Mouse (Mus musculus): ENCODE results near the gene Spata25. TPM values are rescaled to one million over a fixed set of nuclear protein-coding genes. Genes with fewer than 3 reads are reported as not detected.
A peak's percentile ranks its signal among the peaks of the same experiment; 100 is the strongest.

Spata25 gene
- polyA plus RNA-seq, 1 experiment from 2014 or later: not detected

DNA sequence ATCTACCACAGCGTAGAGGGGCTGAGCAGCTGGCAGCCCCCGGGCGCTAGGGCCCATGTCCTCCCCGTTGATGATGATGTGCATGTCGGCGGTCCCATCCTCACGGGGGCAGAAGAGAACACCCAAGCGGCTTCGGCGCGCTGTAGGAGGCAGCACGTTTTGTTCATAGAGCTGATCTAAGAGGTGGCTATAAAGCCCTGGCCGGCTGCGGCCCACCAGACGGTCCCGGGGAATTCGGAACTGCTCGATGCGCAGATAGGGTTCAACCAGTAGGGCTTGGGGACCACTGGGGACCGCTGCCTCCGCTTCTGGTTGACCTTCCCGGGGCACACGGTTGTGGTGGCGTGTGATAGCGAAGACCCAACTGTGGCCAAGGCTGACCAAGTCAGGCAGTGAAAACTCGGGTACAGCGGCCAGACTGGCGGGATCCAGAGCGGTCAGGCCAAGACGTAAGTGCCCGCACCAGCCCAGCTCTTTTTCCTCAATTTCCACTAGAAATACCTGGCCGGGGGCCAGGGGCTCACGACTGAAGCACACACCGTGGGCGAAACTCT lies 4.5 kb upstream of the Spata25 start, which contains the start of gene Ctsa:
Gene Ctsa (plus strand): TSS at position 126 of the 554 bp plus-strand sequence.
- Histone ChIP-seq H3K27me3 (ENCODE audit: control insufficient read depth, insufficient read depth, low read length) (no peaks in the 10 kb centered on the region), H3K9ac (ENCODE audit: low read length) (peak within 1 kb of the TSS; percentile 89), H3K4me3 (ENCODE audit: low read length) (peak within 1 kb of the TSS; percentile 75), H3K9me3 (replicated peaks; ENCODE audit: control insufficient read depth, low read length) (no peaks in the 10 kb centered on the region), H3K4me1 (ENCODE audit: control insufficient read depth, insufficient read depth, low read length) (peaks cover 15% of the 10 kb centered on the region), H3K36me3 (ENCODE audit: control insufficient read depth, insufficient read depth) (peaks cover 18% of the 10 kb centered on the region), H3K4me2 (ENCODE audit: low read depth, low read length) (peak within 1 kb of the TSS; percentile 97), H3K27ac (ENCODE audit: low read length) (peak within 1 kb of the TSS; percentile 99)
- ATAC-seq (replicated peaks; ENCODE audit: extremely low read depth, insufficient read depth, low FRiP score): peak; percentile 79
- WGBS: under 1% methylated on average over 35 of the region's 35 CpGs

DNA sequence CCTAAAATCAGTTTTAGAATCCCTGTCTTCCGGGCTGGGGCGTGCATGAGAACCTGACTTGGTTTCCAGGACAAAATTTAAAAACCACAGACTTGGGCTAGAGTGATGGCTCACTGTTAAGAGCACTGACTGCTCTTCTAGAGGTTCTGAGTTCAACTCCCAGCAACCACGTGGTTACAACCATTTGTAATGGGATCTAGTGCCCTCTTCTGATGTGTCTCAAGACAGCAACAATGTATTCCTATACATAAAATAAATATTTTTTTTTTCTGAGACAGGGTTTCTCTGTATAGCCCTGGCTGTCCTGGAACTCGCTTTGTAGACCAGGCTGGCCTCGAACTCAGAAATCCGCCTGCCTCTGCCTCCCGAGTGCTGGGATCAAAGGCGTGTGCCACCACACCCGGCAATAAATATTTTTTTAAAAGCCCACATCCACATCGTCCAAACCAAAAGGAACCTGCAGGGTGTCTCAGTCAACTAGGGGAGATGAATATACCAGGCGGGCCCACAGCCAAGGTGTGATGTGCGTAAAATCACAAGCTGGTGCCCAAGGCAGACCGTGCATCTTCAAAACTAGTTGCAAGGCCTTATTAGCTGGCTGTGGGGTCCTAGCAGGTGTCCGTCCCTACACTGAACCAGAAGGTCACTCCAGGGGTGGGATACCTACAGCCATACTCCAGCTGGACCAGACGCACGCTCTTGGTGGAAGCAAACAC lies 3.9 kb upstream of the Spata25 start:
- H3K4me3 ChIP-seq (ENCODE audit: low read length): peak overlapping the region; percentile 75
- peak overlapping the region; percentile 89 for H3K9ac ChIP-seq (ENCODE audit: low read length)
- ATAC-seq (replicated peaks; ENCODE audit: extremely low read depth, insufficient read depth, low FRiP score): no peak
- peaks cover 15% of the 10 kb centered on the region for H3K4me1 ChIP-seq (ENCODE audit: control insufficient read depth, insufficient read depth, low read length)
- H3K27ac ChIP-seq (ENCODE audit: low read length): peak overlapping the region; percentile 99
- no peaks in the 10 kb centered on the region for H3K9me3 ChIP-seq (replicated peaks; ENCODE audit: control insufficient read depth, low read length)
- WGBS: 55% methylated on average over 16 of the region's 16 CpGs
- H3K27me3 ChIP-seq (ENCODE audit: control insufficient read depth, insufficient read depth, low read length): no peaks in the 10 kb centered on the region
- H3K36me3 ChIP-seq (ENCODE audit: control insufficient read depth, insufficient read depth): peaks cover 18% of the 10 kb centered on the region
- H3K4me2 ChIP-seq (ENCODE audit: low read depth, low read length): peak overlapping the region; percentile 97

DNA sequence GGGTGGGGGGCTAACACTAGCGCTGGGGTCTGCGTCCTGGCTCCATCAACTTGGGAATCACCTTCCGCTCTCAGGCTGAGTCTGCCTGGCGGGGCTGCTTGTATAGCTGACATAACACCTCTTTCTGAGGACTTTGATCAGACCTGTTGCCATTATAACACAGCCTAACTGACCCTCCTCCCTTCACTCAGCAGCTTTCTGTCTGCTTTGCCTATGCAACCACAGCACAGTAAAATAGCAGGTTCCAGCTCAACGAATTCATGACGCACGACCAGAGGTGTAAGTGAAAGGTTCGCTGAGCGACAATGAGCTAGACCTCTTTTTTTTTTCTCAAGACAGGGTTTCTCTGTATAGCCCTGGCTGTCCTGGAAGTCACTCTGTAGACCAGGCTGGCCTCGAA lies 2.7 kb upstream of the Spata25 start:
- Histone ChIP-seq H3K27me3 (ENCODE audit: control insufficient read depth, insufficient read depth, low read length) (no peaks in the 10 kb centered on the region), H3K4me2 (ENCODE audit: low read depth, low read length) (no peak overlapping the region), H3K27ac (ENCODE audit: low read length) (no peak overlapping the region), H3K4me1 (ENCODE audit: control insufficient read depth, insufficient read depth, low read length) (peaks cover 15% of the 10 kb centered on the region), H3K9ac (ENCODE audit: low read length) (no peak overlapping the region), H3K9me3 (replicated peaks; ENCODE audit: control insufficient read depth, low read length) (no peaks in the 10 kb centered on the region), H3K36me3 (ENCODE audit: control insufficient read depth, insufficient read depth) (peaks cover 15% of the 10 kb centered on the region), H3K4me3 (ENCODE audit: low read length) (no peak overlapping the region)
- ATAC-seq (replicated peaks; ENCODE audit: extremely low read depth, insufficient read depth, low FRiP score): no peak
- 82% methylated on average over 10 of the region's 10 CpGs for WGBS

DNA sequence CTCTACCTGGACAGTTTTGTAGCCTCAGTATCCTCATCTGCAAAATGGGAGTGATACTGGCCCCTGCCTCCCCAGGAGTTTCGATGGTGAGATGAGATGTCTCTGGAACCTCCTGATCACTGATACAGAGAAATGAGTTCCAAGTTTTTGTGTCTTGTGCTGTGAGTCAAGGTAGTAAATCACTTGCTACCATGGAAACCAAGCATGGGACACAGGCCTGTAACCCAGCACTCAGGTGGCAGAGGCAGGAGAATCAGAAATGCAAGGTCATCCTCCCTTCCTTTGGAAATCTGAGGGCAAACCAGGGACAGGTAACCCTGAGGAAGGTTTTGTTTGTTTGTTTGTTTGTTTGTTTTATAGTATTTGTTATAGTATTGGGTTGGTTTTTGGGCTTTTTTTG lies 753 bp upstream of the Spata25 start:
- no peak for ATAC-seq (replicated peaks; ENCODE audit: extremely low read depth, insufficient read depth, low FRiP score)
- Histone ChIP-seq H3K4me3 (ENCODE audit: low read length) (no peak overlapping the region), H3K4me2 (ENCODE audit: low read depth, low read length) (no peak overlapping the region), H3K9ac (ENCODE audit: low read length) (no peak overlapping the region), H3K27ac (ENCODE audit: low read length) (no peak overlapping the region), H3K9me3 (replicated peaks; ENCODE audit: control insufficient read depth, low read length) (no peaks in the 10 kb centered on the region), H3K36me3 (ENCODE audit: control insufficient read depth, insufficient read depth) (peaks cover 25% of the 10 kb centered on the region), H3K4me1 (ENCODE audit: control insufficient read depth, insufficient read depth, low read length) (peaks cover 3% of the 10 kb centered on the region), H3K27me3 (ENCODE audit: control insufficient read depth, insufficient read depth, low read length) (no peaks in the 10 kb centered on the region)
- WGBS: 97% methylated on average over 1 of the region's 1 CpGs

DNA sequence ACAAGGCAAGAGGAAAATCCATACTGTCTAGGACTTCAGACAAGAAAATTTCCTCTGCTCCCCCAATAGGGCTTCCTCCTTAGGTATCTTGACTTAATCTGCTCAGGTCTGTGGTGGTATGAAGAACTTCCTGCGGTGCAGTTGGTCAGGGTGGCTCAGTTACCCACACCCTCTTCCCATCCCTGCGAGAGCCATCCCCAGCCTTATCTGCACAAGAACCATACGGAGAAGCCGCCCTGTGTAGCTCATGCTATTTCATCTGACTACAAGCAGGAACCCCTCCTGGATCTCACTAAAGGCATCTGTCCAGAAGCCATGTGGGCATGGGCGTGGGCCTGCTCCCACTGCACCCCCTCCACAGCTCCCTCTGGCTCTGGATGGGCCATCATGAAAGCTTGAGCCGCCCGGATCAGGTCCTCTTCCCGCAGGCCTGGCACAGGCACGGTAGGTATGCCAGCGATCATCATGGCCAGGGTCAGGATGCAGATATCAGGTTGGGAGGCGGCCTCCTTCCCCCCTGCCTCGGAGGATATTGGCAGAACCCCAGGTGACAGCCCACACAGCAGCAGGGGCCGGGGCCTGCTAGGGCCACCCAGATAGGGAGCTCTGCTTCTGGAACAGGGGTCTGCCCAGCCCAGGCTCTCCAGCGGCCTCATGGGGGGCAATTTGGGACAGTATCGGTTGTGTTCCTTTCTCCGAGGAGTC lies 1.0 kb downstream of the Spata25 start:
- no peak overlapping the region for H3K4me2 ChIP-seq (ENCODE audit: low read depth, low read length)
- no peak overlapping the region for H3K4me3 ChIP-seq (ENCODE audit: low read length)
- ATAC-seq (replicated peaks; ENCODE audit: extremely low read depth, insufficient read depth, low FRiP score): no peak
- no peak overlapping the region for H3K9ac ChIP-seq (ENCODE audit: low read length)
- 75% methylated on average over 16 of the region's 16 CpGs for WGBS
- no peak overlapping the region for H3K27ac ChIP-seq (ENCODE audit: low read length)
- H3K36me3 ChIP-seq (ENCODE audit: control insufficient read depth, insufficient read depth): peaks cover 25% of the 10 kb centered on the region
- no peaks in the 10 kb centered on the region for H3K27me3 ChIP-seq (ENCODE audit: control insufficient read depth, insufficient read depth, low read length)
- H3K9me3 ChIP-seq (replicated peaks; ENCODE audit: control insufficient read depth, low read length): no peaks in the 10 kb centered on the region
- peaks cover 7% of the 10 kb centered on the region; the same call in 1 of the 2 replicates for H3K4me1 ChIP-seq (ENCODE audit: control insufficient read depth, insufficient read depth, low read length)

DNA sequence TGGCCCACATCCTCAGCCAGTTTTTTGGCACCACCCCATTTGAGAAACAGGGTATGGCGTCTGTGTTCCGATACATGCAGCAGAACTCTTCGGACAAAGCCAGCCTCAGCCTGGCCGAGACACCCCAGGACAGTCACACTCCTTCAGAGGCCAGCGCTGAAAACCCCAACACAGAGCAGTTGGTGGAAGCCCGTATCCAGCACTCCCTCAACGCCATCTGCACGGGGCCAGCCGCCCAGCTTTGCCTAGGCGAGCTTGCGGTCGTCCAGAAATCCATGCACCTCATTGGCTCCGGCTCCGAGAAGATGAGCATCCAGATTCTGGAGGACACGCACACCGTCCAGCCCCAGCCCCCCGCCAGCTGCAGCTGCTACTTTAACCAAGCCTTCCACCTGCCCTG lies 2.8 kb downstream of the Spata25 start:
- no peak overlapping the region for H3K4me3 ChIP-seq (ENCODE audit: low read length)
- H3K9me3 ChIP-seq (replicated peaks; ENCODE audit: control insufficient read depth, low read length): no peaks in the 10 kb centered on the region
- H3K4me2 ChIP-seq (ENCODE audit: low read depth, low read length): no peak overlapping the region
- H3K4me1 ChIP-seq (ENCODE audit: control insufficient read depth, insufficient read depth, low read length): peaks cover 6% of the 10 kb centered on the region; the same call in 1 of the 2 replicates
- H3K27ac ChIP-seq (ENCODE audit: low read length): no peak overlapping the region
- no peak for ATAC-seq (replicated peaks; ENCODE audit: extremely low read depth, insufficient read depth, low FRiP score)
- H3K36me3 ChIP-seq (ENCODE audit: control insufficient read depth, insufficient read depth): peaks cover 25% of the 10 kb centered on the region
- WGBS: 93% methylated on average over 17 of the region's 17 CpGs
- H3K27me3 ChIP-seq (ENCODE audit: control insufficient read depth, insufficient read depth, low read length): no peaks in the 10 kb centered on the region
- H3K9ac ChIP-seq (ENCODE audit: low read length): no peak overlapping the region

DNA sequence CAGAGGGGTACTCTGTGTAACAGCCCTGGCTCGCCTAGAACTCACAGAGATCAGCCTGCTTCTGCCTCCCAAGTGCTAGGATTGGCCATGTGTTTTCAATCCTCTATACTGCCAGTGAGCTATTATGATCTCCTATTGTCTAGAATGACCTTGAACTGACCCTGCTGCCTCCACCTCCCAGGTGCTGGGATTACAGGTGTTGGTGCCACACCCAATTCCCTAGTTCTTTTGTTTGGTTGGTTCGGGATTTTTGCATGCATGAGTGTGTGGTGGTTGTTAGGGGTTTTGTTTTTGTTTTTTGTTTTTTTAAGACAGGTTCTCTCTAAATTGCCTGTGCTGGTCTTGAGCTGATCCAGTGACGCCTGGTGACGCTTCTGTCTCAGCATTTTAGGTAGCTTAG lies 4.4 kb downstream of the Spata25 start:
- 87% methylated on average over 4 of the region's 4 CpGs for WGBS
- no peak overlapping the region for H3K9ac ChIP-seq (ENCODE audit: low read length)
- H3K4me1 ChIP-seq (ENCODE audit: control insufficient read depth, insufficient read depth, low read length): peaks cover 5% of the 10 kb centered on the region; the same call in 1 of the 2 replicates
- no peaks in the 10 kb centered on the region for H3K27me3 ChIP-seq (ENCODE audit: control insufficient read depth, insufficient read depth, low read length)
- no peak overlapping the region for H3K4me2 ChIP-seq (ENCODE audit: low read depth, low read length)
- no peak overlapping the region for H3K4me3 ChIP-seq (ENCODE audit: low read length)
- H3K36me3 ChIP-seq (ENCODE audit: control insufficient read depth, insufficient read depth): peaks cover 25% of the 10 kb centered on the region
- no peak overlapping the region for H3K27ac ChIP-seq (ENCODE audit: low read length)
- ATAC-seq (replicated peaks; ENCODE audit: extremely low read depth, insufficient read depth, low FRiP score): no peak
- H3K9me3 ChIP-seq (replicated peaks; ENCODE audit: control insufficient read depth, low read length): no peaks in the 10 kb centered on the region

DNA sequence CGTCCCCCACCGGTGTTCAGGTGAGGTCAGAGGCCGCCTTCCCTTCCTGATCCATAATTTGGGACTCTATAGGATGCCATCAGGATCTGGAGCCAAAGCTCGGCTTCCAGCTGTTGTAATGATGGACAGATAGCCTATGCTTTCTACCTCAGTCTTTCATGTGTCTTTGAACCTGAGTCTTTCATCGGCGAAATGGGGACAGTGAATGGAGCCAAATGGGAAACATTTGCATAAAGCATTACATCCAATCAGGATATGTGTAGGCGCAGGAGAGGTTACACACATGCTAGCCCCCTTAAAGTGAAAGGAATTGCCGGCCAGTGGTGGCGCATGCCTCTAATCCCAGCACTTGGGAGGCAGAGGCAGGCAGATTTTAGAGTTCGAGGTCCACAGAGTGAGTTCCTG lies 5.2 kb downstream of the Spata25 start:
- Histone ChIP-seq H3K4me3 (ENCODE audit: low read length) (peak overlapping the region; percentile 91), H3K9ac (ENCODE audit: low read length) (peak overlapping the region; percentile 85), H3K27me3 (ENCODE audit: control insufficient read depth, insufficient read depth, low read length) (no peaks in the 10 kb centered on the region), H3K27ac (ENCODE audit: low read length) (peak overlapping the region; percentile 85), H3K9me3 (replicated peaks; ENCODE audit: control insufficient read depth, low read length) (no peaks in the 10 kb centered on the region), H3K4me2 (ENCODE audit: low read depth, low read length) (peak overlapping the region; percentile 81), H3K4me1 (ENCODE audit: control insufficient read depth, insufficient read depth, low read length) (peaks cover 5% of the 10 kb centered on the region; the same call in 1 of the 2 replicates), H3K36me3 (ENCODE audit: control insufficient read depth, insufficient read depth) (peaks cover 25% of the 10 kb centered on the region)
- WGBS: 2% methylated on average over 10 of the region's 10 CpGs
- peak; percentile 69 for ATAC-seq (replicated peaks; ENCODE audit: extremely low read depth, insufficient read depth, low FRiP score)

Data from heart, embryonic 16.5 days (tissue).